Mouse (Mus musculus) limb, embryonic 11.5 days (tissue): Measurements from ENCODE around the gene A930002H24Rik. TPM values are rescaled to one million over a fixed set of nuclear protein-coding genes. Genes with fewer than 3 reads are reported as not detected.
A peak's percentile ranks its signal among the peaks of the same experiment; 100 is the strongest.

Experiments used
- ATAC-seq: fragments of 200-750 bp; cut with Nextera tagmentation; 2 replicates; pipeline ENCODE4 v1.8.0; 2017; ENCODE audit warnings: low read depth; ENCODE audit not compliant: insufficient number of reproducible peaks, low FRiP score, low TSS enrichment
- DNase-seq: peaks from one replicate; pipeline ENCODE4 v3.0.0-alpha.2; 2015; ENCODE audit warnings: low spot score
- H3K27ac ChIP-seq: fragments of 300-500 bp; sonication (generic); replicated peaks from 2 replicates; pipeline ENCODE4 v1.5.1; 2014; ENCODE audit warnings: low read depth, mild to moderate bottlenecking, low read length
- H3K27me3 ChIP-seq: fragments of 300-500 bp; sonication (generic); 2 replicates; pipeline ENCODE4 v1.6.1; 2014; ENCODE audit warnings: mild to moderate bottlenecking, low read length, mixed read lengths; ENCODE audit not compliant: control insufficient read depth, insufficient read depth
- H3K36me3 ChIP-seq: fragments of 300-500 bp; sonication (generic); 2 replicates; pipeline ENCODE4 v1.6.1; 2014; ENCODE audit warnings: mild to moderate bottlenecking, low read length, moderate library complexity, mixed read lengths; ENCODE audit not compliant: control insufficient read depth, insufficient read depth
- H3K4me1 ChIP-seq: fragments of 300-500 bp; sonication (generic); 2 replicates; pipeline ENCODE4 v1.6.1; 2014; ENCODE audit warnings: low read length, mixed read lengths; ENCODE audit not compliant: control insufficient read depth, insufficient read depth
- H3K4me2 ChIP-seq: fragments of 300-500 bp; sonication (generic); 2 replicates; pipeline ENCODE4 v1.6.1; 2014; ENCODE audit warnings: low read depth, mild to moderate bottlenecking, moderate library complexity; ENCODE audit not compliant: severe bottlenecking
- H3K4me3 ChIP-seq: fragments of 300-500 bp; sonication (generic); 2 replicates; pipeline ENCODE4 v1.5.1; 2014; ENCODE audit warnings: low read depth, low read length
- H3K9ac ChIP-seq: fragments of 300-500 bp; sonication (generic); 2 replicates; pipeline ENCODE4 v1.6.1; 2014; ENCODE audit warnings: mild to moderate bottlenecking, low read length
- H3K9me3 ChIP-seq: fragments of 300-500 bp; sonication (generic); 2 replicates; pipeline ENCODE4 v1.6.1; 2016; ENCODE audit warnings: low read length; ENCODE audit not compliant: control insufficient read depth
- WGBS: fragments of 180-500 bp; shearing (Covaris S2); extraction: QIAGEN DNeasy Blood & Tissue Kit; methylation state at CpG from one replicate; pipeline ENCODE4 v1.1.7; 2014; 5-methylcytosine and 5-hydroxymethylcytosine counted together
- polyA plus RNA-seq: library from polyadenylated mRNA; unstranded; fragments of >200 nt; fragmentation: Nextera tagmentation; extraction: Ambion mirVana; gene quantifications from 2 replicates; pipeline ENCODE4 v1.2.1, GENCODE M21; 2014

The A930002H24Rik gene
- 1.2 and 1.8 TPM in 2 replicates for polyA plus RNA-seq

DNA sequence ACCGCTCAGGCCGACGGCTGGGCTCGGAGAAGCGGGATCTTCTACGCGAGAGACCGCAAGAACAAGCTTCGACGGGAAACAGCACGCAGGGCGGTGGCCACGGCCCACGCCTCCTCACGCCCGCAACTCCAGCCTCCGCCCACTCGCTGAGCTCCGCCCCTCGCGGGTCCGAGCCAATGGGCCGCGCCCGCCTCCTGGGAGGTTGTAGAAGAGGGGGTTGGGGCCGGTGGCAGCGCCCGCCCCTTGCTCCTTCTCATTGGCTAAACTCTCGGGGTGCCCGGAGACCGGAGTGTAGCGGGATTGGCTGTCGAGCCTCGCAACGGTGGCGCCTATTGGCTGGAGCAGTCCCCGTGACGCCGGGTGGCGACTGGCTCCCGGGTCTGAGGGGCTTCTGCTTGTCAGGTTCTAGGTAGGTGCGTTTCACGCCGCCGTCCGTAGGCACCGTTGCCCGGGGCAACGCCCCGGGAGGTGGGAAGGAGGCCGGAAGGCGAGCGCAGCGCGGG is at the start of gene A930002H24Rik:
TSS of gene A930002H24Rik (minus strand) at position 145 of the 503 bp plus-strand sequence.
- H3K27ac ChIP-seq, result peak within 1 kb of the TSS; percentile 70
- peak within 1 kb of the TSS; percentile 82 for H3K9ac ChIP-seq
- H3K4me1 ChIP-seq, result no peaks in the 10 kb centered on the region
- H3K36me3 ChIP-seq, result no peaks in the 10 kb centered on the region
- peak within 1 kb of the TSS; percentile 90 for H3K4me3 ChIP-seq
- DNase-seq, result peak; percentile 98
- no peaks in the 10 kb centered on the region for H3K9me3 ChIP-seq
- under 1% methylated on average over 55 of the region's 55 CpGs for WGBS
- H3K27me3 ChIP-seq, result no peaks in the 10 kb centered on the region
- peak; percentile 100 for ATAC-seq
- peak within 1 kb of the TSS; percentile 88 for H3K4me2 ChIP-seq

DNA sequence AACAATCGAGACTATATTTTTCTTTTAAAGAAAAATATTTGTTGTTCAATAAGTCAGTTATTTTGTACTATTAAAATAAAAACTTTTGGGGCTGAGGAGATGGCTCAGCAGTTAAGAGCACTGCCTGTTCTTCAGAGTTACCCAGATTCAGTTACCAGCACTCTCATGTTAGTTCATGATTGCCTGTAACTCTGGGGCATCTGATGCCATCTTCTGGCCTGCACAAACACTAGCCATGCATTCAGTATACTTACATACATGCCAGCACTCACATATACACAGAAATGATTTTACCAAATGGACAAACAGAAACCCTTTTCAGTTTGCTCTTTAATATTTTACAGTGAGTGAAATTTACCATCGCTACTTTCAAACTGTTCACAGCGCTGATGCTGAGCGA is 45.7 kb upstream of the A930002H24Rik start:
- Histone ChIP-seq H3K27me3 (no peaks in the 10 kb centered on the region), H3K9ac (no peak overlapping the region), H3K4me1 (no peaks in the 10 kb centered on the region), H3K4me2 (no peak overlapping the region), H3K9me3 (no peaks in the 10 kb centered on the region), H3K36me3 (no peaks in the 10 kb centered on the region), H3K27ac (no peak overlapping the region), H3K4me3 (no peak overlapping the region)
- ATAC-seq (no peak), DNase-seq (no peak)
- 88% methylated on average over 4 of the region's 4 CpGs for WGBS

DNA sequence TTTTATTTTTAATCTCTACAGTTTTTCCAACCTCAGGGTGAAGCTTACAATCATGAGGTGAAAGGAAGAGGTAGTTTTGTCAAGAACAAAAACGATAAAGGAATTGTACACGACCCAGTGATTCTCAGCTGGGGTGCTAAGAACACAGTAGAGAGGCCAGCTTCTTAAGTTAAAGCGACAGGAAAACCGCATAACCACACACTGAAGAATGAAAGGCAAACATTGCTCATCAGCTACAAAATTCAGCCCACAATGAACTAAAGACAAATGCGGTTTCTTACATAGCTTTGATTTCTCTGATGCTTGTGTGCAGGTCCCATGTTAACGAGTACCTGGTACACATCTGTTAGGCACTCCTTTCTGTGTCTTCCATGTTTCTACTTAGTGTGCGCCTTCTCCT is 33.5 kb upstream of the A930002H24Rik start:
- H3K27ac ChIP-seq, result no peak overlapping the region
- H3K4me3 ChIP-seq, result no peak overlapping the region
- H3K9ac ChIP-seq, result no peak overlapping the region
- no peaks in the 10 kb centered on the region for H3K36me3 ChIP-seq
- ATAC-seq, result no peak
- no peaks in the 10 kb centered on the region for H3K27me3 ChIP-seq
- DNase-seq, result no peak
- H3K9me3 ChIP-seq, result no peaks in the 10 kb centered on the region
- no peaks in the 10 kb centered on the region for H3K4me1 ChIP-seq
- WGBS, result 90% methylated on average over 7 of the region's 7 CpGs
- H3K4me2 ChIP-seq, result no peak overlapping the region

DNA sequence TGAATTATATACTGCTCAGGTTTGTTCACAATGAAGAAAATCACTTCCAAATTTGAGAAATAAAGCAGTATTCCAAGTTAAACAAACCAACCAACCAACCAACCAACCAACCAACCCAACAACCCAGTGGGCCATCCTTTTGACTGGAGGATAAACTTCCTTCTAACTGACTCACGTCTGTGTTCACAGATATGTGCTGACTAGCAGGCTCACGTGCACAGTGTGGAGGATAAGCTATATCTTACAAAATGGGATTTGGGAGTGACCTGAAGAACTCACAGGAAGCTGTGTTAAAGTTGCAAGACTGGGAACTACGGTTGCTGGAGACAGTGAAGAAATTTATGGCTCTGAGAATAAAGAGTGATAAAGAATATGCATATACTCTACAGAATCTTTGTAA is 32.2 kb upstream of the A930002H24Rik start:
- Histone ChIP-seq H3K27me3 (no peaks in the 10 kb centered on the region), H3K9me3 (no peaks in the 10 kb centered on the region), H3K27ac (no peak overlapping the region), H3K4me2 (no peak overlapping the region), H3K4me1 (no peaks in the 10 kb centered on the region), H3K4me3 (no peak overlapping the region), H3K9ac (no peak overlapping the region), H3K36me3 (no peaks in the 10 kb centered on the region)
- ATAC-seq (no peak), DNase-seq (no peak)
- 83% methylated on average over 3 of the region's 3 CpGs for WGBS

DNA sequence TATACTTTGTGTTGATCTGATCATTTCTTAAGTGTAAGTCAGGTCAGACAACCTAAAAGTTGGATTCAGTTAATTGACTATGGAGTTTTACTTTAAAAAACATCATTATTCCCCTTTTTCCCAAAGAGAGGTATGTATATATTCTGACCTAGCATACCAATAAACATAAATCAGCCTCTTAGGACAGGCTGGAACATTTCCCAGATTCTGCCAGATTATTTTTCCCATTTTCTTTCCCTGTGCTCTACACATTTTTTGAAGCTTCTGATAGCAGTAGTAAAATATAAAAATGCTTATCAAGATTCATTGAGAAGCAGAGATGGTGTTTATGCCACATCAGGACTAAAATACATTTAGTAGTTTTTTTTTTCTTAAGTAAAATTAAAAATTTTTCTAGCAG is 27.0 kb upstream of the A930002H24Rik start:
- no peak overlapping the region for H3K4me2 ChIP-seq
- H3K4me3 ChIP-seq, result no peak overlapping the region
- H3K27ac ChIP-seq, result no peak overlapping the region
- no peaks in the 10 kb centered on the region for H3K4me1 ChIP-seq
- no peaks in the 10 kb centered on the region for H3K9me3 ChIP-seq
- H3K27me3 ChIP-seq, result no peaks in the 10 kb centered on the region
- no peaks in the 10 kb centered on the region for H3K36me3 ChIP-seq
- ATAC-seq (no peak), DNase-seq (no peak)
- no peak overlapping the region for H3K9ac ChIP-seq

DNA sequence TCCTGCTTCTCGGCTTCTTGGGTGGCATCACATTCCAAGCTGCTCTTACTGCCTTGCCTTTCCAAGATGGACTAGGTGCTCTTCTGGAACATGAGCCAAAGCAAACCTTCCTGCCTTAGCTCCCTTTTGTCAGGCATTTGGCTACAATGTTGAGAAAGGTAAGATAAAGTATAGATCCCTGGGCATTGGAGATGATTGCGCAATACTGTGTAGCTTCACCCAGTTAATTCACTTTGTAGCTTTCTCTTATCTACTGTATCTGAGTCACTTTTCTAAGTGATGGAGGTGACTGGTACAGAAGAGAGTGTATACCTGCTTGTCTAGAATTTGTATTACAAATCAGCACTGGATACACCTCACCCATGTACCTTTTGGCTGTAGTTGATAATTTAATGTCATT is 23.4 kb upstream of the A930002H24Rik start:
- 97% methylated on average over 2 of the region's 2 CpGs for WGBS

DNA sequence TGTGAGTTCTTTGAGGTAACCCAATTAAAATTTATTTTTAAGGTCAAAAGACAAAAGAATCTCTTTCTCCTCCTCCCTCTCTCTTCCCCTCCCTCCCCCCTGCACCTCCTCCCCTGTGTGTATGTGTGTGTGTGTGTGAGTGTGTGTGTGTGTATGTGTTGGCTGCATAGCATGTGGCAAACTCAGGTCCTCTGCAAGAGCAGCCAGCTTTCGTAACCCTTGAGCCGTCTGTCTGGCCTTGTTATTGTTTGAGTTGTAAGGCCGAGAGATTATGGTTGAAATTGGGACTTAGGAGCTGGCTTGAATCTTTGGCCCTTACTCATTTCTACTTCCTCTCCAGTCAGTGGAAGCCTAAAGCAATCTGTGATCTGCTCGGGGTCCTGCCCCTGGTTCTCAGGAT is 16.4 kb upstream of the A930002H24Rik start:
- no peaks in the 10 kb centered on the region for H3K27me3 ChIP-seq
- H3K9ac ChIP-seq, result no peak overlapping the region
- no peak overlapping the region for H3K4me2 ChIP-seq
- no peaks in the 10 kb centered on the region for H3K4me1 ChIP-seq
- H3K27ac ChIP-seq, result no peak overlapping the region
- no peaks in the 10 kb centered on the region for H3K9me3 ChIP-seq
- no peak for ATAC-seq
- WGBS, result 90% methylated on average over 4 of the region's 4 CpGs
- H3K36me3 ChIP-seq, result no peaks in the 10 kb centered on the region
- no peak for DNase-seq
- H3K4me3 ChIP-seq, result no peak overlapping the region

More for the DNA sequence above, 23.4 kb upstream of the A930002H24Rik start:
- ATAC-seq (no peak), DNase-seq (no peak)
- Histone ChIP-seq H3K4me2 (no peak overlapping the region), H3K4me3 (no peak overlapping the region), H3K9ac (no peak overlapping the region), H3K27ac (no peak overlapping the region), H3K36me3 (no peaks in the 10 kb centered on the region), H3K9me3 (no peaks in the 10 kb centered on the region), H3K27me3 (no peaks in the 10 kb centered on the region), H3K4me1 (no peaks in the 10 kb centered on the region)

DNA sequence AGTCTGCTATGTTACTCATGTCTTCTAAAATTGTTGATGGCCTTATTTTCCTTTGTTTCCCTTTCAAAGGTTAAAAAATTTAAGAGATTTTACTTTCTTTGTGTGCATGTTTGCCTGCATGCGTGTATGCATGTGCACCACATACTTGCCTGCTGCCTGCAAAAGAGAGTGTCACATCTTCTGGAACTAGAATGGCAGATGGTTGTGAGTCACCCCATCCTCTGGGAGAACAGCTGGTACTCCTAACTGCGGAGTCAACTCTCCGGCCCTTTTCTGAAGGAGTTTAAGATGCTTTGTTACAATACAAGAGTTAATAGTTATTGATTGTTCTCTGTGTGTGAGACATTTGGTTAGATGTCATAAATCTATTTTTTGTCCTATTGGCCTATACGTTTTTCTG is 15.3 kb upstream of the A930002H24Rik start:
- Histone ChIP-seq H3K27me3 (no peaks in the 10 kb centered on the region), H3K36me3 (no peaks in the 10 kb centered on the region), H3K4me1 (no peaks in the 10 kb centered on the region), H3K4me3 (no peak overlapping the region), H3K27ac (no peak overlapping the region), H3K9me3 (no peaks in the 10 kb centered on the region), H3K9ac (no peak overlapping the region), H3K4me2 (no peak overlapping the region)
- ATAC-seq (no peak), DNase-seq (no peak)
- 92% methylated on average over 4 of the region's 4 CpGs for WGBS

DNA sequence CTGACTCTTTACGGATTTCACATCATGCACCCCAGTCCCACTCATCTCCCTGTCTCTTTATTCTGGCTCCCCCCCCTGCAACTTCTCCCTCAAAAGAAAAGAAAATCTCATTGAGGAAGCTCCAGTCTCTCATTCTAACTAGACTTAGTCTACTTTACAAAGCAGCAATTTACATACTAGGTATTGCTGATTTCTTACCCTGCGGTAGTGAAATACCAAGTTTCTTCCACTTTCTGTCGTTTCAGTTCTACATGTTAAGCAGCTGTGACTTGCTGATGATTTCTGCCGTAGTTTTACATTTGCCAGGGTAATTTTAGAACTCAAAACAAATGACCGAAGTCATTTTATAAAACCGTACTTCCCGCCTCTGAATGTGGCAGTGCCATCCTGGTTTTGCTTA is 8.2 kb upstream of the A930002H24Rik start:
- Histone ChIP-seq H3K4me3 (no peak overlapping the region), H3K4me2 (no peak overlapping the region), H3K9ac (no peak overlapping the region), H3K4me1 (no peaks in the 10 kb centered on the region), H3K36me3 (no peaks in the 10 kb centered on the region), H3K27me3 (no peaks in the 10 kb centered on the region), H3K9me3 (no peaks in the 10 kb centered on the region), H3K27ac (no peak overlapping the region)
- ATAC-seq (no peak), DNase-seq (no peak)
- 92% methylated on average over 7 of the region's 7 CpGs for WGBS
